Mouse (Mus musculus) kidney, adult 2 months (tissue): Measurements from ENCODE around the gene Prss1.
"Not testable (repeated sequence)": the region's sequence is repeated elsewhere in the genome, so short reads cannot be mapped to it uniquely, and the experiment has no call there.

Experiments
- CTCF ChIP-seq: fragments of 200-500 bp; conservative IDR thresholded peaks from 2 replicates; pipeline ENCODE4 v1.5.1; 2011; ENCODE audit warnings: low read depth, mild to moderate bottlenecking, control low read depth, low read length, moderate library complexity, mixed read lengths; ENCODE audit not compliant: insufficient read depth, insufficient read length
- POLR2A ChIP-seq: fragments of 200-500 bp; IDR thresholded peaks from one replicate; pipeline ENCODE4 v1.6.1; 2011; ENCODE audit warnings: low read depth, low read length, control low read depth

DNA sequence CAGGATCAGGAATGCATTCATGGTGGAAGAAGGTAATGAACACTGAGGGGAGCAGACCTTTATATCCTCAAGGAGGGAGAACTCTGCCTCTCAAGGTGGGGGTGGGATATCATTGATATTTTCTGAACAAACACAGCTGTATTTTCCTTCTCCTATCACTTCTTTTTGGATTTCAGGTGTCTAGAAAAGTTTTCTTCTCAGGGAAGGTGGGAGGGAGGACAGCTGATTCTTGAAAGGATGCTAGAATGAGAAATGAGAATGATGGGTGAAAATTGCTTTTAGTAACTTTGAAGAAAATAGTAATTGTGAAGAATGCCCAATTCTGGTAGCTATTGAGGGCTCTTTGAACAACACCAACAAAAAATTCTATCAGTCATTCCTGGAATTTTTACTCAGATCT lies 12.7 kb upstream of the Prss1 start, which contains the start of gene Gm10334:
- not testable (repeated sequence) for TF ChIP-seq CTCF, POLR2A
